Mouse (Mus musculus) MEL (cell line): ENCODE measurements around the gene Pbx3.

Source experiments
- CHD1 ChIP-seq: IDR thresholded peaks from 2 replicates; pipeline ENCODE4 v1.6.1; 2012; ENCODE audit warnings: low read depth, mild to moderate bottlenecking, inconsistent platforms, low read length, improper control_type of control experiment
- CTCF ChIP-seq, 3 experiments: IDR thresholded peaks in 2 of 3; conservative IDR thresholded peaks in 1 of 3; 2 replicates each; pipeline ENCODE4 v1.5.1; 2011 to 2012; ENCODE audit warnings: low read length in 3 of 3, low read depth in 2 of 3, mild to moderate bottlenecking in 2 of 3, improper control_type of control experiment in 1 of 3, inconsistent platforms in 1 of 3, mixed read lengths in 1 of 3, moderate library complexity in 1 of 3; ENCODE audit not compliant: control insufficient read depth in 1 of 3, insufficient read depth in 1 of 3, poor library complexity in 1 of 3, severe bottlenecking in 1 of 3
- EP300 ChIP-seq, 2 experiments: IDR thresholded peaks; 2 replicates each; pipeline ENCODE4 v1.6.1; 2011; ENCODE audit warnings: improper control_type of control experiment in 2 of 2, low read length in 2 of 2, low read depth in 1 of 2, mild to moderate bottlenecking in 1 of 2
- ETS1 ChIP-seq: IDR thresholded peaks from 2 replicates; pipeline ENCODE4 v1.6.1; 2012; ENCODE audit warnings: low read depth, mild to moderate bottlenecking, inconsistent platforms, low read length, improper control_type of control experiment, moderate library complexity
- GABPA ChIP-seq: IDR thresholded peaks from 2 replicates; pipeline ENCODE4 v1.6.1; 2012; ENCODE audit warnings: low read depth, mild to moderate bottlenecking, inconsistent platforms, low read length, improper control_type of control experiment, moderate library complexity
- KAT2A ChIP-seq: conservative IDR thresholded peaks from 2 replicates; pipeline ENCODE4 v1.6.1; 2012; ENCODE audit warnings: low read depth, low read length, improper control_type of control experiment, inconsistent platforms
- MAFK ChIP-seq: IDR thresholded peaks from 2 replicates; pipeline ENCODE4 v1.6.1; 2011; ENCODE audit warnings: low read depth, mild to moderate bottlenecking, low read length, improper control_type of control experiment, borderline replicate concordance
- MEF2A ChIP-seq: IDR thresholded peaks from 2 replicates; pipeline ENCODE4 v1.6.1; 2014; ENCODE audit warnings: low read depth, mild to moderate bottlenecking, inconsistent platforms, low read length, improper control_type of control experiment; ENCODE audit not compliant: poor library complexity, insufficient replicate concordance, severe bottlenecking; ENCODE audit errors: extremely low read depth
- POLR2A ChIP-seq, 2 experiments: IDR thresholded peaks; 2 replicates each; pipeline ENCODE4 v1.6.1; 2011 to 2012; ENCODE audit warnings: low read length in 2 of 2, mild to moderate bottlenecking in 2 of 2, control low read depth in 1 of 2, improper control_type of control experiment in 1 of 2, low read depth in 1 of 2, moderate library complexity in 1 of 2; ENCODE audit not compliant: control insufficient read depth in 1 of 2, insufficient read depth in 1 of 2, poor library complexity in 1 of 2
- POLR2AphosphoS2 ChIP-seq: IDR thresholded peaks from 2 replicates; pipeline ENCODE4 v1.6.1; 2011; ENCODE audit warnings: low read length, improper control_type of control experiment
- TCF12 ChIP-seq: IDR thresholded peaks from 2 replicates; pipeline ENCODE4 v1.6.1; 2014; ENCODE audit warnings: low read depth, mild to moderate bottlenecking, inconsistent platforms, low read length, improper control_type of control experiment, moderate library complexity
- UBTF ChIP-seq: IDR thresholded peaks from 2 replicates; pipeline ENCODE4 v1.6.1; 2012; ENCODE audit warnings: low read depth, mild to moderate bottlenecking, inconsistent platforms, low read length, improper control_type of control experiment, moderate library complexity, borderline replicate concordance; ENCODE audit not compliant: insufficient read depth
- USF1 ChIP-seq: IDR thresholded peaks from 2 replicates; pipeline ENCODE4 v1.6.1; 2014; ENCODE audit warnings: low read depth, mild to moderate bottlenecking, inconsistent platforms, low read length, improper control_type of control experiment, moderate library complexity
- ZKSCAN1 ChIP-seq: IDR thresholded peaks from 2 replicates; pipeline ENCODE4 v1.6.1; 2012; ENCODE audit warnings: low read depth, mild to moderate bottlenecking, inconsistent platforms, low read length, improper control_type of control experiment, moderate library complexity

GRCm38 (mm10) chr2:34368396-34368795 lies 4.5 kb downstream of the Pbx3 start:
- TF ChIP-seq POLR2A (IDR thresholded peaks at IDR 0.05; ENCODE audit: control insufficient read depth in 1 of 2, insufficient read depth in 1 of 2, low read depth in 1 of 2, low read length in 2 of 2, poor library complexity in 1 of 2) (no peak), TCF12 (no peak), ZKSCAN1 (no peak), CTCF (IDR thresholded peaks at IDR 0.05 in 2 of 3, conservative IDR thresholded peaks at IDR 0.05 in 1 of 3; ENCODE audit: control insufficient read depth in 1 of 3, insufficient read depth in 1 of 3, low read depth in 2 of 3, low read length in 3 of 3, poor library complexity in 1 of 3, severe bottlenecking in 1 of 3) (no peak), GABPA (no peak), KAT2A (no peak), EP300 (IDR thresholded peaks at IDR 0.05; ENCODE audit: low read depth in 1 of 2, low read length in 2 of 2) (no peak), POLR2AphosphoS2 (no peak), MEF2A (no peak), UBTF (no peak), CHD1 (no peak), MAFK (no peak), USF1 (no peak), ETS1 (no peak)
